Mouse (Mus musculus): ENCODE measurements around the gene Crybg2. TPM values are rescaled to one million over a fixed set of nuclear protein-coding genes. Genes with fewer than 3 reads are reported as not detected.

Crybg2 gene
- polyA plus RNA-seq, 1 experiment from 2014 or later: 6.5 TPM

DNA sequence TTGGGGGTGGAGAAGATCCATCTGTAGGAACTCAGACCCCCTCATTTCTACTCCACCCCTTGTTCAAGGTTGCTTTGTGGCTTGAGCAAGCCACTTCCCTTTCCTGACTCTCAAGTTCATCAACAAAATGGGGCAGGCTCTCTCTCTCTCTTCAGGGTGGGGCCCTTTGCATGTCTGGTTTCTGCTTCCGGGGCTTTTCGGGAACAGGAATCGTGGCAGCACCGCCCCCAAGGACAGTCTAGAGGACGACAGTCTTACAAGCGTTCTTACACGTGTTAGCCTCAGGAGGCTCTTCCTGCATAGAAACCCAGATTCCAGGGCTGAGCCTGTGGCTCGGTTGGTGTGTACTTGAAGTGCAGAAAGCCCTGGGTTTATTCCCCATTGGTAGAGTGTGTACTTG lies 56.4 kb downstream of the Crybg2 start:
- H3K27me3 ChIP-seq (replicated peaks; ENCODE audit: control insufficient read depth, insufficient read depth, low read length): no peaks in the 10 kb centered on the region
- no peaks in the 10 kb centered on the region for H3K4me1 ChIP-seq (ENCODE audit: control insufficient read depth, insufficient read depth, low read length)
- no peaks in the 10 kb centered on the region for H3K9me3 ChIP-seq (ENCODE audit: control insufficient read depth, low read length)
- H3K9ac ChIP-seq (ENCODE audit: low read depth, low read length): no peak overlapping the region
- no peak overlapping the region for H3K4me2 ChIP-seq (ENCODE audit: low read depth, low read length)
- H3K36me3 ChIP-seq (ENCODE audit: control insufficient read depth, insufficient read depth, low read length): no peaks in the 10 kb centered on the region
- H3K4me3 ChIP-seq (ENCODE audit: low read depth, low read length): no peak overlapping the region
- DNase-seq (ENCODE audit: low spot score): peak; percentile 16
- H3K27ac ChIP-seq (replicated peaks; ENCODE audit: low read depth, low read length): no peak overlapping the region
- WGBS: 71% methylated on average over 8 of the region's 8 CpGs
- ATAC-seq (ENCODE audit: low read depth): no peak

DNA sequence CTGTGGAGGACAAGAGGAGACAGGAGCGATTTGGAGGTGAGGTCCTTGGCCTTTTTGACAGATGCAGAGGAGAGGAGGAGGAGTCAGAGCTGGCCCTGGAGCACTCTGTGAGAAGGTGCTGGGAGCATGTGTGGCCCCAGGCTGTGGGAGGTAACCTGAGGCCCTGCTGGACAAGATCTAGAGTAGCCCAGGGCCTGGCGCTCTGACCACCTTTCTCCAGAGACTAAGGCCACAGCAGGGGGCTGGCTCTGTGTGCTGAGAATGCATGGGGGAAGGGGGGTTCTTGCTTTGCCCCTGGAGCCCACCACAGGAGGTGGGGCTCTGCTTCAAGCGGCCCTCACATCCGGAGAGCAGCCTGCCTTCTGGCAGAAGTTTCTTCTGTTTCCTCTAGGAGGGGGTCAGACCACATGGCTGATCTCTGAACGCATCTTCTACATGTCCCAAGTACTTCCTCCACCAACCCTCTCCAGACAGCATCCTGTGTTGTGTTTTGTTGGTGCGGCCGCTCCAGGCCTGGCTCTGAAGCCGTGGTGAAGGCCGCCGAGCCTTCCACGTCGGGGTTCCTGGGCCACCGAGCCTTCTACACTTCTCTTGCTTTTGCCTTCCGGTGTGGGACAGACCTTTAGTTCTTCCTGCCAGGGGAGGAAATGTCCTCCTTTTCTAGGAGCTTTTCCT lies 57.6 kb downstream of the Crybg2 start:
- no peak for DNase-seq (ENCODE audit: low spot score)
- Histone ChIP-seq H3K36me3 (ENCODE audit: control insufficient read depth, insufficient read depth, low read length) (no peaks in the 10 kb centered on the region), H3K4me2 (ENCODE audit: low read depth, low read length) (no peak overlapping the region), H3K27ac (replicated peaks; ENCODE audit: low read depth, low read length) (no peak overlapping the region), H3K9ac (ENCODE audit: low read depth, low read length) (no peak overlapping the region), H3K4me1 (ENCODE audit: control insufficient read depth, insufficient read depth, low read length) (no peaks in the 10 kb centered on the region), H3K9me3 (ENCODE audit: control insufficient read depth, low read length) (no peaks in the 10 kb centered on the region), H3K4me3 (ENCODE audit: low read depth, low read length) (no peak overlapping the region), H3K27me3 (replicated peaks; ENCODE audit: control insufficient read depth, insufficient read depth, low read length) (no peaks in the 10 kb centered on the region)
- ATAC-seq (ENCODE audit: low read depth): no peak
- 66% methylated on average over 14 of the region's 14 CpGs for WGBS

DNA sequence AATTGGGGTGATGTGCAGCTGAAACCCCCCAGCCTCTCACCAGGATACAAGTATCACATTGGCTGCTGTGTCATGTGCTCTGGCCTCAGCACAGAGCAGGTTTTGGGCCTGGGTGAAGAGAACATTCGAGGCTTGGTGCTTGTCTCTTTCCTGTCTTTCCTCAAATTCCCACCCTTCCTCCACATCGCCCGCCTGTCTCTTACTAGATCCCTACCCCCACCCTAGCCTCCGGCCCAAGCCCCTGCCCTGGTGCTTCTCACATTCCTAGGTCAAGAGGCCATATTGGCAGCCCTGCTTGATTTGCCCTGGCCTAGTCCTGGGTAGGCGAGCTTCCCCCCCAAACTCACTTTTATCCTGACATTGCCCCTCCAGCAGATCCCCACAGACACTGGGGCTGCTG lies 58.4 kb downstream of the Crybg2 start:
- WGBS: 49% methylated on average over 5 of the region's 5 CpGs
- H3K4me2 ChIP-seq (ENCODE audit: low read depth, low read length): no peak overlapping the region

DNA sequence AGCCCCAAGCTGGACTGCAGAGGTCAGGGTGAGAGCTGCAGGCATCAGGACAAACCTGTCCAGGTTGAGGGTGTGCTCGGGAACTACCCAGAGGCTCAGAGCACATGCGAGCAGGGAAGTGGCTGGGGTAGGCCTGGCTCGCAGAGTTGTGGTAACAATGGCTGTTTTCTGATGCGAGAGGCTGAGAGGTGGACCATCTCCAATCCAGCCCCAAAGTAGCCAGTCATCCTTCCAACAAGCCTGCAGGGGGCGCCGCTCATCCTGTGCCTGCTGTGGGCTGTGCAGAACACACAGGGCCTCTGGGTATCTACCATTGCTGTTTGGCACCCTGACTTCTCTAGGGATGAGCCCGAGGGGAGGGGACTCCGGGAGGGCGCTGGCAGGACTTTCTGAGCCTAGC lies 59.0 kb downstream of the Crybg2 start:
- H3K27ac ChIP-seq (replicated peaks; ENCODE audit: low read depth, low read length): no peak overlapping the region

More for the DNA sequence above, 58.4 kb downstream of the Crybg2 start:
- Histone ChIP-seq H3K36me3 (ENCODE audit: control insufficient read depth, insufficient read depth, low read length) (no peaks in the 10 kb centered on the region), H3K9ac (ENCODE audit: low read depth, low read length) (no peak overlapping the region), H3K9me3 (ENCODE audit: control insufficient read depth, low read length) (no peaks in the 10 kb centered on the region), H3K4me3 (ENCODE audit: low read depth, low read length) (no peak overlapping the region), H3K27me3 (replicated peaks; ENCODE audit: control insufficient read depth, insufficient read depth, low read length) (no peaks in the 10 kb centered on the region), H3K27ac (replicated peaks; ENCODE audit: low read depth, low read length) (no peak overlapping the region), H3K4me1 (ENCODE audit: control insufficient read depth, insufficient read depth, low read length) (no peaks in the 10 kb centered on the region)
- no peak for ATAC-seq (ENCODE audit: low read depth)
- DNase-seq (ENCODE audit: low spot score): no peak

DNA sequence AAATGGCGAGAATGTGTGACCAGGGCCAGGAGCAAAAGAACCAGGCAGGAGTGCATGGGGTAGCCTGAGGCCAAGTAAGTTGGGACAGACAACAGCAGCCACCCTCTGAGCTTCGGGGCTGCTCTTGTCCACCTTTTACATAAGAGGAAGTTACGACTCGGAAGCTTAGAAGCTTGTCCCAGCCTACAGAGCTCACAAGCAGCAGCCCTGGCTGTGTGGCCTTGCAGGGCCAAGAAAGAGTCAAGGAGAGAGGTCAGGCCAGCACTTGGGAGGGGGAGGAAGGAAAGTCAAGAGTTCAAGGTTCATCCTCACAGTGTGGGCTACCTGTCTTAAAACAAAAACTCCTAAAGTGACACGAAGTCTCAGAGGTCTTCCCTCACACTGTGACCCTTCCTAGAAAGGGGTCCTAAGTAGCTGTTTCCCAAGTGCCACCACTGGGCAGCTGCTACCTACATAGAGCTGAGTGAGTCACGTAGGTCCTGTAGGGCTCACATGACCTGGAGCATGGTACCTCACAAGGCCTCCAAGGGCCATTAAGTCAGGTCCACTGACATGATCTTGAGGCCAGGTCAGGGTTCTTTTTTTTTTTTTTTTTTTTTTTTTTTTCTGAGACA lies 59.7 kb downstream of the Crybg2 start:
- H3K27me3 ChIP-seq (replicated peaks; ENCODE audit: control insufficient read depth, insufficient read depth, low read length): no peaks in the 10 kb centered on the region
- DNase-seq (ENCODE audit: low spot score) (no peak), ATAC-seq (ENCODE audit: low read depth) (no peak)
- 68% methylated on average over 6 of the region's 6 CpGs for WGBS
- no peak overlapping the region for H3K27ac ChIP-seq (replicated peaks; ENCODE audit: low read depth, low read length)
- H3K9me3 ChIP-seq (ENCODE audit: control insufficient read depth, low read length): no peaks in the 10 kb centered on the region
- no peaks in the 10 kb centered on the region for H3K4me1 ChIP-seq (ENCODE audit: control insufficient read depth, insufficient read depth, low read length)
- H3K4me3 ChIP-seq (ENCODE audit: low read depth, low read length): no peak overlapping the region
- no peak overlapping the region for H3K9ac ChIP-seq (ENCODE audit: low read depth, low read length)
- no peak overlapping the region for H3K4me2 ChIP-seq (ENCODE audit: low read depth, low read length)
- no peaks in the 10 kb centered on the region for H3K36me3 ChIP-seq (ENCODE audit: control insufficient read depth, insufficient read depth, low read length)

More for the DNA sequence above, 59.0 kb downstream of the Crybg2 start:
- no peaks in the 10 kb centered on the region for H3K4me1 ChIP-seq (ENCODE audit: control insufficient read depth, insufficient read depth, low read length)
- H3K9ac ChIP-seq (ENCODE audit: low read depth, low read length): no peak overlapping the region
- DNase-seq (ENCODE audit: low spot score) (no peak), ATAC-seq (ENCODE audit: low read depth) (no peak)
- H3K27me3 ChIP-seq (replicated peaks; ENCODE audit: control insufficient read depth, insufficient read depth, low read length): no peaks in the 10 kb centered on the region
- no peak overlapping the region for H3K4me2 ChIP-seq (ENCODE audit: low read depth, low read length)
- WGBS: 64% methylated on average over 9 of the region's 9 CpGs
- H3K4me3 ChIP-seq (ENCODE audit: low read depth, low read length): no peak overlapping the region
- no peaks in the 10 kb centered on the region for H3K36me3 ChIP-seq (ENCODE audit: control insufficient read depth, insufficient read depth, low read length)
- H3K9me3 ChIP-seq (ENCODE audit: control insufficient read depth, low read length): no peaks in the 10 kb centered on the region

DNA sequence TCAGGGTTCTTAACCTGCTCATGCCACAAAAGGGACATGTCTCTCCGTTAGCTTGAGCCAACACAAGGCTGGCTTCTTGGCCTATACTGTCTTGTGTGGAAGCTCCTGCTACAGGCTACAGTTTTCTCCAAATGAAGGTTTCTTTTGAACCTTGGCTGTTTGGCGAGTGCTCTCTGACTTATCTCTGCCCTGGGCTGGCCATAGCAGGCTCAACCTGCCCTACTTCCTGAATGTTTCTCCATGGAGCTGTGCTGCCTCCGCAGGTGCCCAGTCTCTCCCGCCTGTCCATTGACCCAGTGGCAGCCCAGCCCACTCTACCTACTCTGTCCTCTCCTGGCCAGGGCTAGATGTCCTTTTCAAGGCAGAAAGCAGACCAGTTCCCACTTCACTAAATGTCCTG lies 60.3 kb downstream of the Crybg2 start:
- Histone ChIP-seq H3K4me2 (ENCODE audit: low read depth, low read length) (no peak overlapping the region), H3K36me3 (ENCODE audit: control insufficient read depth, insufficient read depth, low read length) (no peaks in the 10 kb centered on the region), H3K9me3 (ENCODE audit: control insufficient read depth, low read length) (no peaks in the 10 kb centered on the region), H3K4me1 (ENCODE audit: control insufficient read depth, insufficient read depth, low read length) (no peaks in the 10 kb centered on the region), H3K4me3 (ENCODE audit: low read depth, low read length) (no peak overlapping the region), H3K27me3 (replicated peaks; ENCODE audit: control insufficient read depth, insufficient read depth, low read length) (no peaks in the 10 kb centered on the region), H3K27ac (replicated peaks; ENCODE audit: low read depth, low read length) (no peak overlapping the region; the same call in 1 of the 2 replicates), H3K9ac (ENCODE audit: low read depth, low read length) (no peak overlapping the region)
- DNase-seq (ENCODE audit: low spot score) (no peak), ATAC-seq (ENCODE audit: low read depth) (no peak)
- WGBS: 84% methylated on average over 4 of the region's 4 CpGs

GRCm38 (mm10) chr4:134121571-134121970 lies 61.0 kb downstream of the Crybg2 start:
- no peak overlapping the region for H3K4me2 ChIP-seq (ENCODE audit: low read depth, low read length)
- H3K27ac ChIP-seq (replicated peaks; ENCODE audit: low read depth, low read length): no peak overlapping the region; the same call in 1 of the 2 replicates
- peak; percentile 23 for DNase-seq (ENCODE audit: low spot score)
- ATAC-seq (ENCODE audit: low read depth): no peak
- no peaks in the 10 kb centered on the region for H3K9me3 ChIP-seq (ENCODE audit: control insufficient read depth, low read length)
- H3K9ac ChIP-seq (ENCODE audit: low read depth, low read length): no peak overlapping the region
- no peak overlapping the region for H3K4me3 ChIP-seq (ENCODE audit: low read depth, low read length)
- no peaks in the 10 kb centered on the region for H3K36me3 ChIP-seq (ENCODE audit: control insufficient read depth, insufficient read depth, low read length)
- no peaks in the 10 kb centered on the region for H3K4me1 ChIP-seq (ENCODE audit: control insufficient read depth, insufficient read depth, low read length)
- H3K27me3 ChIP-seq (replicated peaks; ENCODE audit: control insufficient read depth, insufficient read depth, low read length): no peaks in the 10 kb centered on the region
- WGBS: 48% methylated on average over 3 of the region's 4 CpGs

- Histone ChIP-seq H3K4me2 (ENCODE audit: low read depth, low read length) (no peak overlapping the region), H3K9ac (ENCODE audit: low read depth, low read length) (no peak overlapping the region), H3K9me3 (ENCODE audit: control insufficient read depth, low read length) (no peaks in the 10 kb centered on the region), H3K27ac (replicated peaks; ENCODE audit: low read depth, low read length) (no peak overlapping the region), H3K4me3 (ENCODE audit: low read depth, low read length) (no peak overlapping the region), H3K27me3 (replicated peaks; ENCODE audit: control insufficient read depth, insufficient read depth, low read length) (no peaks in the 10 kb centered on the region), H3K36me3 (ENCODE audit: control insufficient read depth, insufficient read depth, low read length) (no peaks in the 10 kb centered on the region), H3K4me1 (ENCODE audit: control insufficient read depth, insufficient read depth, low read length) (no peaks in the 10 kb centered on the region)
- 58% methylated on average over 3 of the region's 3 CpGs for WGBS
- DNase-seq (ENCODE audit: low spot score): peak; percentile 46
- no peak for ATAC-seq (ENCODE audit: low read depth)
Observed at GRCm38 (mm10) chr4:134122281-134122680, 61.7 kb downstream of the Crybg2 start.

DNA sequence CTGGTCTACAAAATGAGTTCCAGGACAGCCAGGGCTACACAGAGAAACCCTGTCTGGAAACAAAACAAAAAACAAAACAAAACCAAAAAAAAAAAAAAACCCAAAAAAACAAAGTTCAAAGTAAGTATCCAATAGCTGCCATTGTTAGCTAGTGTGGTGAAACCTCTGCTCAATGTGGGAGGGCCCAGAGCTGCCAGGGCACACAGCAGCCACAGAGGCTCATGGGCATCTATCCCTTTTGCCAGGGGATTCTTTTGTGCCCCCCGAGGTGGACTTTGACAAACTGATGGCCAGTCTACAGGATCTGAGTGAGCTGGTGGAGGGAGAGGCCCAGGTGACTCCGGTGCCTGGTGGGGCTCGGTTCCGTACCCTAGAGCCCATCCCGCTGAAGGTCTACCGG lies 62.5 kb downstream of the Crybg2 start:
- Histone ChIP-seq H3K4me3 (ENCODE audit: low read depth, low read length) (no peak overlapping the region), H3K9me3 (ENCODE audit: control insufficient read depth, low read length) (no peaks in the 10 kb centered on the region), H3K4me2 (ENCODE audit: low read depth, low read length) (no peak overlapping the region), H3K36me3 (ENCODE audit: control insufficient read depth, insufficient read depth, low read length) (no peaks in the 10 kb centered on the region), H3K9ac (ENCODE audit: low read depth, low read length) (no peak overlapping the region), H3K27ac (replicated peaks; ENCODE audit: low read depth, low read length) (no peak overlapping the region), H3K4me1 (ENCODE audit: control insufficient read depth, insufficient read depth, low read length) (0 out of 2 replicates have a peak, but pooled peaks cover 7% of the 10 kb centered on the region), H3K27me3 (replicated peaks; ENCODE audit: control insufficient read depth, insufficient read depth, low read length) (no peaks in the 10 kb centered on the region)
- ATAC-seq (ENCODE audit: low read depth): no peak
- no peak for DNase-seq (ENCODE audit: low spot score)
- 93% methylated on average over 6 of the region's 6 CpGs for WGBS

Data from embryonic facial prominence, embryonic 14.5 days (tissue).